Mouse (Mus musculus) brain, embryonic 14.5 days (tissue): ENCODE results near the gene Ugt1a8. TPM values are rescaled to one million over a fixed set of nuclear protein-coding genes. Genes with fewer than 3 reads are reported as not detected.
A peak's percentile ranks its signal among the peaks of the same experiment; 100 is the strongest.
"Not testable (repeated sequence)": the region's sequence is repeated elsewhere in the genome, so short reads cannot be mapped to it uniquely, and the experiment has no call there.

Source experiments
- DNase-seq: peaks from one replicate; pipeline ENCODE4 v3.0.0-alpha.2; 2011; ENCODE audit warnings: low read depth
- CTCF ChIP-seq: fragments of 200-500 bp; IDR thresholded peaks from 2 replicates; pipeline ENCODE4 v1.5.1; 2012; ENCODE audit warnings: inconsistent platforms, mild to moderate bottlenecking, moderate library complexity, borderline replicate concordance; ENCODE audit not compliant: insufficient read depth, insufficient read length; ENCODE audit errors: extremely low read depth
- POLR2A ChIP-seq: fragments of 200-500 bp; IDR thresholded peaks from 2 replicates; pipeline ENCODE4 v1.6.1; 2012; ENCODE audit warnings: mild to moderate bottlenecking, inconsistent platforms, borderline replicate concordance; ENCODE audit not compliant: poor library complexity, insufficient read depth, insufficient read length, severe bottlenecking; ENCODE audit errors: extremely low read depth
- polyA plus RNA-seq: library from polyadenylated mRNA; depleted of rRNA; stranded (reverse); fragments of >200 nt; gene quantifications from 2 replicates; pipeline ENCODE4 v1.2.3, GENCODE M21; 2012

The Ugt1a8 gene
- polyA plus RNA-seq, 1 experiment, result not detected

GRCm38 (mm10) chr1:88094941-88095492, 7.4 kb downstream of the Ugt1a8 start, which contains the start of gene Ugt1a7c:
TSS of gene Ugt1a7c (plus strand) at chr1:88095062.
- TF ChIP-seq CTCF (no peak), POLR2A (no peak)
- DNase-seq, result peak; percentile 5

- not testable (repeated sequence) for DNase-seq
These were observed 10.9 kb downstream of the Ugt1a8 start for GRCm38 (mm10) chr1:88098546-88098945.

- not testable (repeated sequence) for DNase-seq
These were observed 12.1 kb downstream of the Ugt1a8 start for GRCm38 (mm10) chr1:88099691-88100090.

GRCm38 (mm10) chr1:88103019-88103418, 15.4 kb downstream of the Ugt1a8 start, which contains the start of gene Ugt1a6b:
TSS of gene Ugt1a6b (plus strand) at chr1:88103252.
- peak; percentile 1 for DNase-seq

- DNase-seq, result not testable (repeated sequence)
These were observed 16.3 kb downstream of the Ugt1a8 start for GRCm38 (mm10) chr1:88103697-88104468.

GRCm38 (mm10) chr1:88104667-88105430, 17.2 kb downstream of the Ugt1a8 start:
- DNase-seq, result no peak
- TF ChIP-seq POLR2A, result no peak
- no peak for TF ChIP-seq CTCF

GRCm38 (mm10) chr1:88105656-88106055, 18.0 kb downstream of the Ugt1a8 start:
- no peak for DNase-seq
- TF ChIP-seq CTCF, result no peak
- TF ChIP-seq POLR2A, result no peak

- DNase-seq, result not testable (repeated sequence)
These were observed 21.5 kb downstream of the Ugt1a8 start for GRCm38 (mm10) chr1:88109027-88109557.

GRCm38 (mm10) chr1:88109604-88110003, 22.0 kb downstream of the Ugt1a8 start:
- DNase-seq, result not testable (repeated sequence)

- not testable (repeated sequence) for DNase-seq
These were observed 25.2 kb downstream of the Ugt1a8 start for GRCm38 (mm10) chr1:88112769-88113168.

GRCm38 (mm10) chr1:88120550-88120949, 32.9 kb downstream of the Ugt1a8 start:
- DNase-seq, result not testable (repeated sequence)

GRCm38 (mm10) chr1:88121521-88121920, 33.9 kb downstream of the Ugt1a8 start:
- not testable (repeated sequence) for DNase-seq
- peak; percentile 0; the same call in 1 of the 2 replicates for TF ChIP-seq CTCF

GRCm38 (mm10) chr1:88125827-88126360, 38.3 kb downstream of the Ugt1a8 start:
- DNase-seq, result not testable (repeated sequence)

- DNase-seq, result not testable (repeated sequence)
These were observed 41.5 kb downstream of the Ugt1a8 start for GRCm38 (mm10) chr1:88129091-88129490.

- not testable (repeated sequence) for DNase-seq
These were observed 42.6 kb downstream of the Ugt1a8 start for GRCm38 (mm10) chr1:88130223-88130622.
